ENCODE assay signal across 8 mouse cellular contexts in the genomic region with DNA sequence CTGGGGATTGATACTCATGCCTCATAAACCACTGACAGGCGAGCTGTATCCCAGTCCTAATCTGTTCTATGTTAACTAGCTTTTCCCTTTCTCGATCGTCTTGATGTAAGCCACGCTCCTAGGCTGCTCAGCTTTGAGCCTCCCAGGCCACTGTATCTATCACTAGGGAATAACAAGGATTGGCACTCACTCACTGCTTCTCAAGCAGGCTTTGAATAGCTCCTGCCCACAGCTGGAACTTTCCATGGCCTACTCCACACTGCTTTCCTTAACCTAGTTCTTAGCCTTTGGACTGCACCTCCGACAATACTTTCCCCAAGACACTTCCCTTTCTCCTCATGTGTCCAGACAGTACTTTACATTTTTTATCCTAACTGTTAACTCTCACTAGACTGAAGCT. TPM values are rescaled to one million over a fixed set of nuclear protein-coding genes. Genes with fewer than 3 reads are reported as not detected.
A peak's percentile ranks its signal among the peaks of the same experiment; 100 is the strongest.
DNase-seq lines count a peak whose midpoint lies in the region; ATAC-seq and TF ChIP-seq lines count a peak whose summit lies in the region.

No protein-coding gene starts in this region.

- 0 out of 2 replicates have a peak overlapping the region, but pooled peaks have one; percentile 100 for H3K9ac ChIP-seq in lung, postnatal 0 days (replicated peaks; ENCODE audit: low read depth)
- peak overlapping the region; percentile 56 for H3K9ac ChIP-seq in heart, embryonic 13.5 days
- no peak overlapping the region for H3K9ac ChIP-seq in limb, embryonic 11.5 days (ENCODE audit: low read length)
- no peak overlapping the region for H3K9ac ChIP-seq in stomach, embryonic 16.5 days (ENCODE audit: low read length)

- no peak for TF ChIP-seq CTCF in lung, postnatal 0 days (IDR thresholded peaks at IDR 0.05)

- no peaks in the 10 kb centered on the region for H3K9me3 ChIP-seq in lung, postnatal 0 days (ENCODE audit: low read length)
- no peaks in the 10 kb centered on the region for H3K9me3 ChIP-seq in heart, embryonic 13.5 days
- no peaks in the 10 kb centered on the region for H3K9me3 ChIP-seq in limb, embryonic 11.5 days (ENCODE audit: control insufficient read depth, low read length)
- no peaks in the 10 kb centered on the region for H3K9me3 ChIP-seq in stomach, embryonic 16.5 days (replicated peaks; ENCODE audit: control insufficient read depth, low read length)

- peak; percentile 18 for DNase-seq in lung, postnatal 0 days (ENCODE audit: low spot score)
- DNase-seq in lung, postnatal 4 days: no peak
- DNase-seq in limb, embryonic 11.5 days (ENCODE audit: low spot score): no peak
- no peak for DNase-seq in spleen, postnatal 10 days (ENCODE audit: low spot score in 2 of 2)
- no peak for DNase-seq in yolk sac, embryonic 10.5 days (ENCODE audit: low spot score)

- H3K27me3 ChIP-seq in lung, postnatal 0 days (replicated peaks; ENCODE audit: insufficient read depth, low read length): no peaks in the 10 kb centered on the region
- no peaks in the 10 kb centered on the region for H3K27me3 ChIP-seq in heart, embryonic 13.5 days (replicated peaks)
- H3K27me3 ChIP-seq in limb, embryonic 11.5 days (ENCODE audit: control insufficient read depth, insufficient read depth, low read length): no peaks in the 10 kb centered on the region
- H3K27me3 ChIP-seq in stomach, embryonic 16.5 days (ENCODE audit: control insufficient read depth, insufficient read depth, low read length): no peaks in the 10 kb centered on the region

- ATAC-seq in lung, postnatal 0 days: no peak
- no peak for ATAC-seq in heart, embryonic 13.5 days (ENCODE audit: extremely low read depth, insufficient number of reproducible peaks, low FRiP score, low TSS enrichment)
- no peak for ATAC-seq in limb, embryonic 11.5 days (ENCODE audit: insufficient number of reproducible peaks, low FRiP score, low TSS enrichment, low read depth)
- ATAC-seq in stomach, embryonic 16.5 days (ENCODE audit: insufficient read depth, low FRiP score): no peak
- no peak for ATAC-seq in megakaryocyte progenitor cell, adult 5-6 weeks (replicated peaks; ENCODE audit: poor library complexity)

- H3K27ac ChIP-seq in lung, postnatal 0 days (ENCODE audit: low read length): no peak overlapping the region
- no peak overlapping the region for H3K27ac ChIP-seq in heart, embryonic 13.5 days (replicated peaks)
- H3K27ac ChIP-seq in limb, embryonic 11.5 days (replicated peaks; ENCODE audit: low read depth, low read length): no peak overlapping the region
- no peak overlapping the region for H3K27ac ChIP-seq in stomach, embryonic 16.5 days (ENCODE audit: low read length)

- peaks cover 4% of the 10 kb centered on the region; the same call in 1 of the 2 replicates for H3K4me1 ChIP-seq in lung, postnatal 0 days (ENCODE audit: insufficient read depth, low read depth, low read length)
- peaks cover 21% of the 10 kb centered on the region for H3K4me1 ChIP-seq in heart, embryonic 13.5 days
- H3K4me1 ChIP-seq in limb, embryonic 11.5 days (ENCODE audit: control insufficient read depth, insufficient read depth, low read length): no peaks in the 10 kb centered on the region; the same call in 1 of the 2 replicates
- peaks cover 8% of the 10 kb centered on the region for H3K4me1 ChIP-seq in stomach, embryonic 16.5 days (ENCODE audit: control insufficient read depth, insufficient read depth, low read length)

- no peak for TF ChIP-seq EP300 in lung, postnatal 0 days (IDR thresholded peaks at IDR 0.05)

- H3K4me3 ChIP-seq in lung, postnatal 0 days (ENCODE audit: low read depth, low read length): no peak overlapping the region
- peak overlapping the region; percentile 99 for H3K4me3 ChIP-seq in heart, embryonic 13.5 days
- peak overlapping the region; percentile 76; the same call in 1 of the 2 replicates for H3K4me3 ChIP-seq in limb, embryonic 11.5 days (ENCODE audit: low read depth, low read length)
- H3K4me3 ChIP-seq in stomach, embryonic 16.5 days (replicated peaks; ENCODE audit: low read length): peak overlapping the region; percentile 100

- peak overlapping the region; percentile 51; the same call in 1 of the 2 replicates for H3K4me2 ChIP-seq in lung, postnatal 0 days (replicated peaks; ENCODE audit: low read depth, low read length)
- peak overlapping the region; percentile 72 for H3K4me2 ChIP-seq in heart, embryonic 13.5 days
- H3K4me2 ChIP-seq in limb, embryonic 11.5 days (ENCODE audit: low read depth, severe bottlenecking): peak overlapping the region; percentile 60; the same call in 1 of the 2 replicates
- H3K4me2 ChIP-seq in stomach, embryonic 16.5 days (ENCODE audit: low read depth, low read length): peak overlapping the region; percentile 76

- 78% methylated on average over 5 of the region's 5 CpGs for WGBS in lung, postnatal 0 days
- WGBS in heart, embryonic 13.5 days: 85% methylated on average over 5 of the region's 5 CpGs
- WGBS in limb, embryonic 11.5 days: 94% methylated on average over 5 of the region's 5 CpGs
- WGBS in stomach, embryonic 16.5 days: 75% methylated on average over 5 of the region's 5 CpGs

- peaks cover 26% of the 10 kb centered on the region for H3K36me3 ChIP-seq in lung, postnatal 0 days (ENCODE audit: insufficient read depth, low read length)
- peaks cover 70% of the 10 kb centered on the region for H3K36me3 ChIP-seq in heart, embryonic 13.5 days
- peaks cover 36% of the 10 kb centered on the region for H3K36me3 ChIP-seq in limb, embryonic 11.5 days (ENCODE audit: control insufficient read depth, insufficient read depth, low read length)
- peaks cover 28% of the 10 kb centered on the region for H3K36me3 ChIP-seq in stomach, embryonic 16.5 days (ENCODE audit: control insufficient read depth, insufficient read depth, low read length)

RNA-seq across cellular contexts. Expression of gene Rbm5, which starts 1.9 kb away (rescaled TPM):
- 119 and 128 TPM in 2 replicates for polyA plus RNA-seq in lung, postnatal 0 days (2015; fragmentation: Nextera tagmentation; extraction: Ambion mirVana)
- polyA plus RNA-seq in heart, embryonic 13.5 days (2015; fragmentation: Nextera tagmentation; extraction: Ambion mirVana): 121 and 125 TPM in 2 replicates
- 179 and 195 TPM in 2 replicates for polyA plus RNA-seq in limb, embryonic 11.5 days (2014; fragmentation: Nextera tagmentation; extraction: Ambion mirVana)
- polyA plus RNA-seq in stomach, embryonic 16.5 days (2015; fragmentation: Nextera tagmentation; extraction: Ambion mirVana): 183 and 187 TPM in 2 replicates
- 110 and 146 TPM in 2 replicates for total RNA-seq in megakaryocyte progenitor cell, adult 5-6 weeks (2015)
- 142 and 235 TPM in 2 replicates for total RNA-seq in megakaryocyte progenitor cell, adult 5-6 weeks (2017)

RNA-seq across cellular contexts. Expression of gene Sema3f, which starts 58.6 kb away (rescaled TPM):
- 23.4 and 24.9 TPM in 2 replicates for polyA plus RNA-seq in lung, postnatal 0 days (2015; fragmentation: Nextera tagmentation; extraction: Ambion mirVana)
- 4.5 and 6.3 TPM in 2 replicates for polyA plus RNA-seq in heart, embryonic 13.5 days (2015; fragmentation: Nextera tagmentation; extraction: Ambion mirVana)
- 27.4 and 32.5 TPM in 2 replicates for polyA plus RNA-seq in limb, embryonic 11.5 days (2014; fragmentation: Nextera tagmentation; extraction: Ambion mirVana)
- polyA plus RNA-seq in stomach, embryonic 16.5 days (2015; fragmentation: Nextera tagmentation; extraction: Ambion mirVana): 15.1 and 16.8 TPM in 2 replicates
- total RNA-seq in megakaryocyte progenitor cell, adult 5-6 weeks (2015): not detected in 2 replicates
- total RNA-seq in megakaryocyte progenitor cell, adult 5-6 weeks (2017): 1.00 TPM in 1 of 2 replicates, not detected in the other

Comparison
In these comparisons a context has a peak if more than half of its experiments do, and no peak if none do; other contexts are left out.
1. H3K9ac ChIP-seq: peak in lung, postnatal 0 days (single experiment) and heart, embryonic 13.5 days (single experiment); none in limb, embryonic 11.5 days (single experiment) and stomach, embryonic 16.5 days (single experiment).
2. Peak in every context shown above with its lines, with median percentiles within 50 percentile points of each other: H3K4me2 ChIP-seq.